Mouse (Mus musculus) heart, embryonic 11.5 days (tissue): ENCODE measurements at regions not wholly inside any gene's neighbourhood (a gene's known extent, or its start where the extent isn't known, plus 50 kb on each side); places are given as distances from the start of the nearest gene placed in this dataset.

ENCODE experiments used
- ATAC-seq: fragments of 200-750 bp; cut with Nextera tagmentation; replicated peaks from 2 replicates; pipeline ENCODE4 v1.8.0; 2017; ENCODE audit warnings: moderate library complexity; ENCODE audit not compliant: insufficient number of reproducible peaks, low FRiP score, low TSS enrichment
- H3K27ac ChIP-seq: fragments of 300-500 bp; sonication (generic); 2 replicates; pipeline ENCODE4 v1.5.1; 2014; ENCODE audit warnings: mild to moderate bottlenecking, low read depth, low read length
- H3K27me3 ChIP-seq: fragments of 300-500 bp; sonication (generic); 2 replicates; pipeline ENCODE4 v1.6.1; 2014; ENCODE audit warnings: mild to moderate bottlenecking, low read length, mixed read lengths; ENCODE audit not compliant: control insufficient read depth, insufficient read depth
- H3K36me3 ChIP-seq: fragments of 300-500 bp; sonication (generic); 2 replicates; pipeline ENCODE4 v1.6.1; 2014; ENCODE audit warnings: mild to moderate bottlenecking, low read length, moderate library complexity, mixed read lengths; ENCODE audit not compliant: control insufficient read depth, insufficient read depth
- H3K4me1 ChIP-seq: fragments of 300-500 bp; sonication (generic); 2 replicates; pipeline ENCODE4 v1.6.1; 2014; ENCODE audit warnings: low read length; ENCODE audit not compliant: control insufficient read depth, insufficient read depth
- H3K4me2 ChIP-seq: fragments of 300-500 bp; sonication (generic); 2 replicates; pipeline ENCODE4 v1.6.1; 2014; ENCODE audit warnings: mild to moderate bottlenecking, moderate library complexity
- H3K4me3 ChIP-seq: fragments of 300-500 bp; sonication (generic); 2 replicates; pipeline ENCODE4 v1.5.1; 2014; ENCODE audit warnings: low read depth, low read length
- H3K9ac ChIP-seq: fragments of 300-500 bp; sonication (generic); 2 replicates; pipeline ENCODE4 v1.6.1; 2014; ENCODE audit warnings: mild to moderate bottlenecking, low read depth, low read length, moderate library complexity
- H3K9me3 ChIP-seq: fragments of 300-500 bp; sonication (generic); replicated peaks from 2 replicates; pipeline ENCODE4 v1.6.1; 2016; ENCODE audit warnings: low read length; ENCODE audit not compliant: control insufficient read depth
- WGBS: fragments of 180-500 bp; shearing (Covaris S2); extraction: QIAGEN DNeasy Blood & Tissue Kit; methylation state at CpG from one replicate; pipeline ENCODE4 v1.1.7; 2014; ENCODE audit not compliant: insufficient replicate concordance; 5-methylcytosine and 5-hydroxymethylcytosine counted together

GRCm38 (mm10) chr3:148339258-148339657, 651.1 kb downstream of the Adgrl2 start:
- Histone ChIP-seq H3K36me3 (no peaks in the 10 kb centered on the region), H3K4me1 (peaks cover 12% of the 10 kb centered on the region; the same call in 1 of the 2 replicates), H3K27ac (no peak overlapping the region), H3K9me3 (no peaks in the 10 kb centered on the region), H3K9ac (no peak overlapping the region), H3K27me3 (no peaks in the 10 kb centered on the region), H3K4me2 (no peak overlapping the region), H3K4me3 (no peak overlapping the region)
- WGBS, result 82% methylated on average over 2 of the region's 2 CpGs
- no peak for ATAC-seq

GRCm38 (mm10) chr3:148336640-148337039, 653.7 kb downstream of the Adgrl2 start:
- Histone ChIP-seq H3K9me3 (no peaks in the 10 kb centered on the region), H3K27me3 (no peaks in the 10 kb centered on the region), H3K4me2 (no peak overlapping the region), H3K9ac (no peak overlapping the region), H3K27ac (no peak overlapping the region), H3K36me3 (no peaks in the 10 kb centered on the region), H3K4me3 (no peak overlapping the region), H3K4me1 (peaks cover 6% of the 10 kb centered on the region; the same call in 1 of the 2 replicates)
- no peak for ATAC-seq
- 54% methylated on average over 6 of the region's 6 CpGs for WGBS

- 16% methylated on average over 15 of the region's 15 CpGs for WGBS
- Histone ChIP-seq H3K9me3 (no peaks in the 10 kb centered on the region), H3K4me2 (peak overlapping the region; percentile 53), H3K4me3 (no peak overlapping the region), H3K9ac (no peak overlapping the region), H3K4me1 (peaks cover 6% of the 10 kb centered on the region; the same call in 1 of the 2 replicates), H3K27ac (no peak overlapping the region), H3K36me3 (no peaks in the 10 kb centered on the region), H3K27me3 (no peaks in the 10 kb centered on the region)
- no peak for ATAC-seq
Observed at GRCm38 (mm10) chr3:148336091-148336511, 654.3 kb downstream of the Adgrl2 start.

- no peak overlapping the region for H3K9ac ChIP-seq
- H3K36me3 ChIP-seq, result no peaks in the 10 kb centered on the region
Observed at GRCm38 (mm10) chr3:148335654-148336053, 654.7 kb downstream of the Adgrl2 start.

GRCm38 (mm10) chr3:148324911-148325621, 665.3 kb downstream of the Adgrl2 start:
- Histone ChIP-seq H3K9me3 (no peaks in the 10 kb centered on the region), H3K27me3 (no peaks in the 10 kb centered on the region), H3K27ac (no peak overlapping the region), H3K9ac (no peak overlapping the region), H3K4me2 (no peak overlapping the region), H3K4me1 (no peaks in the 10 kb centered on the region), H3K4me3 (no peak overlapping the region), H3K36me3 (no peaks in the 10 kb centered on the region)
- WGBS, result 83% methylated on average over 2 of the region's 2 CpGs
- ATAC-seq, result no peak

More at GRCm38 (mm10) chr3:148335654-148336053, 654.7 kb downstream of the Adgrl2 start:
- Histone ChIP-seq H3K27me3 (no peaks in the 10 kb centered on the region), H3K27ac (no peak overlapping the region), H3K4me2 (peak overlapping the region; percentile 53; the same call in 1 of the 2 replicates), H3K9me3 (no peaks in the 10 kb centered on the region), H3K4me1 (peaks cover 6% of the 10 kb centered on the region; the same call in 1 of the 2 replicates), H3K4me3 (no peak overlapping the region)
- WGBS, result 80% methylated on average over 7 of the region's 7 CpGs
- no peak for ATAC-seq

- Histone ChIP-seq H3K27me3 (no peaks in the 10 kb centered on the region), H3K27ac (no peak overlapping the region), H3K4me1 (no peaks in the 10 kb centered on the region), H3K36me3 (no peaks in the 10 kb centered on the region), H3K9ac (no peak overlapping the region), H3K4me3 (no peak overlapping the region), H3K4me2 (no peak overlapping the region), H3K9me3 (no peaks in the 10 kb centered on the region)
- 80% methylated on average over 3 of the region's 3 CpGs for WGBS
- ATAC-seq, result no peak
Observed at GRCm38 (mm10) chr3:148321894-148322293, 668.5 kb downstream of the Adgrl2 start.

GRCm38 (mm10) chr3:148316198-148316597, 674.2 kb downstream of the Adgrl2 start:
- Histone ChIP-seq H3K27ac (no peak overlapping the region), H3K9ac (no peak overlapping the region), H3K4me2 (no peak overlapping the region), H3K27me3 (no peaks in the 10 kb centered on the region), H3K36me3 (no peaks in the 10 kb centered on the region), H3K9me3 (no peaks in the 10 kb centered on the region), H3K4me3 (no peak overlapping the region), H3K4me1 (no peaks in the 10 kb centered on the region)
- ATAC-seq, result no peak
- WGBS, result 80% methylated on average over 3 of the region's 3 CpGs

- Histone ChIP-seq H3K27me3 (no peaks in the 10 kb centered on the region), H3K4me3 (no peak overlapping the region), H3K27ac (no peak overlapping the region), H3K4me1 (no peaks in the 10 kb centered on the region), H3K4me2 (no peak overlapping the region), H3K9ac (no peak overlapping the region), H3K9me3 (no peaks in the 10 kb centered on the region), H3K36me3 (no peaks in the 10 kb centered on the region)
- ATAC-seq, result no peak
- WGBS, result 89% methylated on average over 1 of the region's 1 CpGs
Observed at GRCm38 (mm10) chr3:148315286-148315685, 675.1 kb downstream of the Adgrl2 start.

GRCm38 (mm10) chr3:148295515-148295914, 694.8 kb downstream of the Adgrl2 start:
- Histone ChIP-seq H3K4me2 (no peak overlapping the region), H3K27me3 (no peaks in the 10 kb centered on the region), H3K36me3 (no peaks in the 10 kb centered on the region), H3K4me1 (no peaks in the 10 kb centered on the region), H3K9me3 (no peaks in the 10 kb centered on the region), H3K4me3 (no peak overlapping the region), H3K27ac (no peak overlapping the region), H3K9ac (no peak overlapping the region)
- 86% methylated on average over 5 of the region's 5 CpGs for WGBS
- ATAC-seq, result no peak
